Mouse (Mus musculus) intestine, postnatal 0 days (tissue): Measurements from ENCODE around the gene Dnm1. TPM values are rescaled to one million over a fixed set of nuclear protein-coding genes. Genes with fewer than 3 reads are reported as not detected.

Experiments used
- ATAC-seq: fragments of 200-750 bp; cut with Nextera tagmentation; 2 replicates; pipeline ENCODE4 v1.8.0; 2017; ENCODE audit warnings: mild to moderate bottlenecking, moderate TSS enrichment, moderate library complexity
- H3K27ac ChIP-seq: fragments of 300-500 bp; sonication (generic); 2 replicates; pipeline ENCODE4 v1.5.1; 2014; ENCODE audit warnings: mild to moderate bottlenecking, low read depth, low read length, moderate library complexity
- H3K27me3 ChIP-seq: fragments of 300-500 bp; sonication (generic); replicated peaks from 2 replicates; pipeline ENCODE4 v1.6.1; 2014; ENCODE audit warnings: low read length, mixed read lengths; ENCODE audit not compliant: control insufficient read depth, insufficient read depth
- H3K36me3 ChIP-seq: fragments of 300-500 bp; sonication (generic); 2 replicates; pipeline ENCODE4 v1.6.1; 2014; ENCODE audit warnings: mild to moderate bottlenecking, moderate library complexity; ENCODE audit not compliant: control insufficient read depth, insufficient read depth
- H3K4me1 ChIP-seq: fragments of 300-500 bp; sonication (generic); replicated peaks from 2 replicates; pipeline ENCODE4 v1.6.1; 2014; ENCODE audit warnings: antibody characterized with exemption, low read length, mixed read lengths; ENCODE audit not compliant: control insufficient read depth, insufficient read depth
- H3K4me2 ChIP-seq: fragments of 300-500 bp; sonication (generic); replicated peaks from 2 replicates; pipeline ENCODE4 v1.6.1; 2014; ENCODE audit warnings: low read depth, mild to moderate bottlenecking, moderate library complexity
- H3K4me3 ChIP-seq: fragments of 300-500 bp; sonication (generic); 2 replicates; pipeline ENCODE4 v1.5.1; 2014; ENCODE audit warnings: low read depth, low read length
- H3K9ac ChIP-seq: fragments of 300-500 bp; sonication (generic); 2 replicates; pipeline ENCODE4 v1.6.1; 2014; ENCODE audit warnings: mild to moderate bottlenecking, low read depth, low read length
- H3K9me3 ChIP-seq: fragments of 300-500 bp; sonication (generic); 2 replicates; pipeline ENCODE4 v1.6.1; 2016; ENCODE audit warnings: mixed run types; ENCODE audit not compliant: control insufficient read depth
- CTCF ChIP-seq: sonication (generic); IDR thresholded peaks from 2 replicates; pipeline ENCODE4 v1.5.1; 2016; ENCODE audit warnings: low read depth, mild to moderate bottlenecking, control low read depth, antibody characterized with exemption, moderate library complexity
- WGBS: fragments of 180-500 bp; shearing (Covaris S2); extraction: QIAGEN DNeasy Blood & Tissue Kit; methylation state at CpG from one replicate; pipeline ENCODE4 v1.1.7; 2014; 5-methylcytosine and 5-hydroxymethylcytosine counted together
- polyA plus RNA-seq: library from polyadenylated mRNA; unstranded; fragments of >200 nt; fragmentation: Nextera tagmentation; extraction: Ambion mirVana; gene quantifications from 2 replicates; pipeline ENCODE4 v1.2.1, GENCODE M21; 2015

Gene Dnm1
- polyA plus RNA-seq, 1 experiment from 2014 or later = 23.5 TPM

GRCm38 (mm10) chr2:32312318-32312964, 40.7 kb downstream of the Dnm1 start:
- peak; percentile 78 for ATAC-seq
- Histone ChIP-seq H3K4me2 (peak overlapping the region; percentile 92), H3K9ac (peak overlapping the region; percentile 62), H3K4me1 (0 out of 2 replicates have a peak, but pooled peaks cover 4% of the 10 kb centered on the region), H3K4me3 (peak overlapping the region; percentile 46), H3K27me3 (no peaks in the 10 kb centered on the region), H3K9me3 (no peaks in the 10 kb centered on the region), H3K27ac (no peak overlapping the region), H3K36me3 (peaks cover 40% of the 10 kb centered on the region)
- TF ChIP-seq CTCF = no peak; the same call in 1 of the 2 replicates
- 11% methylated on average over 52 of the region's 56 CpGs for WGBS

DNA sequence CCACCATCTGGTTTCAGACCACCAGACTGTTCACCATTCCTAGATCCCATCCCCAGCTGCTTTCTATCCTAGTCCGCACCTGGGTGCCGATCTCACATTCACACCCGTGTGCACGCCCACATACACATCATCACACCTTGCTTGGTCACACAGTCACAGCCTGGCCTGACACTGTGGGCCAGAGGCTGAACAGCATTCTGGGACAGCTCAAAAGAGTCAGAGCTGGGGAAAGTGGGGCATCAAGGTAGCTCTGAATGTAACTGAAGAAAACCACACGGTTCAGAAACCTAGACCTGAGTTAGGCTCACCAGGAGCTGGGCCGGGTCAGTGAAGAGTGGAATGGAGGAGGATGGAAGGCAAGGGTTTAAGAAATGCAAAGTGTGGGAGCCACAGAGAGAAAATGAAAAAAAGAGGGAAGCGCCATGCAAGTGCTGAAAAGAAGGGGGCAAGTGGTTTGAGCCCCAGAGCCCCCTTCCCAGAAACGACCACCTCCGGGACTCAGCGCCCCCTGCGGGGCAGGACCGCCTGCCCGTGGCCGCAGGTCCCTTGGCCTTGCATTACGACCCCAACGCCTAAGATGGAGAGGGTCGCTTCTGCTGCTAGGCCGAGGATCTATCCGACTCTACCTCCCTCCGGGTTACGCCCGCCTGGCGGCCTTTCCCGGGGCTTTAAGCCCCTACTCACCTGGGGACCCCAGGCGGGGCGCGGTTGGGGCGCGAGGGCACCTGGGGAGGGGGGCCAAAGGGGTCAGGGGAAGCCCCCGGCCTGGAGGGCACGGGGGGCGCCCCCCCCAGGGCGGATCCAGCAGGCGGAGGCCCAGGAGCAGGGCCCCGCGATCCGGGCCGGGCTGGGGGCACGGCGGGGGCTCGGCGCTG, 41.5 kb downstream of the Dnm1 start:
- peak; percentile 18; the same call in 1 of the 2 replicates for TF ChIP-seq CTCF
- H3K4me3 ChIP-seq = peak overlapping the region; percentile 46
- H3K9me3 ChIP-seq = no peaks in the 10 kb centered on the region
- WGBS = 20% methylated on average over 38 of the region's 42 CpGs
- ATAC-seq = peak; percentile 0; the same call in 1 of the 2 replicates
- H3K9ac ChIP-seq = peak overlapping the region; percentile 62
- H3K27me3 ChIP-seq = no peaks in the 10 kb centered on the region
- H3K27ac ChIP-seq = no peak overlapping the region
- 0 out of 2 replicates have a peak, but pooled peaks cover 4% of the 10 kb centered on the region for H3K4me1 ChIP-seq
- H3K36me3 ChIP-seq = peaks cover 45% of the 10 kb centered on the region
- peak overlapping the region; percentile 92 for H3K4me2 ChIP-seq

DNA sequence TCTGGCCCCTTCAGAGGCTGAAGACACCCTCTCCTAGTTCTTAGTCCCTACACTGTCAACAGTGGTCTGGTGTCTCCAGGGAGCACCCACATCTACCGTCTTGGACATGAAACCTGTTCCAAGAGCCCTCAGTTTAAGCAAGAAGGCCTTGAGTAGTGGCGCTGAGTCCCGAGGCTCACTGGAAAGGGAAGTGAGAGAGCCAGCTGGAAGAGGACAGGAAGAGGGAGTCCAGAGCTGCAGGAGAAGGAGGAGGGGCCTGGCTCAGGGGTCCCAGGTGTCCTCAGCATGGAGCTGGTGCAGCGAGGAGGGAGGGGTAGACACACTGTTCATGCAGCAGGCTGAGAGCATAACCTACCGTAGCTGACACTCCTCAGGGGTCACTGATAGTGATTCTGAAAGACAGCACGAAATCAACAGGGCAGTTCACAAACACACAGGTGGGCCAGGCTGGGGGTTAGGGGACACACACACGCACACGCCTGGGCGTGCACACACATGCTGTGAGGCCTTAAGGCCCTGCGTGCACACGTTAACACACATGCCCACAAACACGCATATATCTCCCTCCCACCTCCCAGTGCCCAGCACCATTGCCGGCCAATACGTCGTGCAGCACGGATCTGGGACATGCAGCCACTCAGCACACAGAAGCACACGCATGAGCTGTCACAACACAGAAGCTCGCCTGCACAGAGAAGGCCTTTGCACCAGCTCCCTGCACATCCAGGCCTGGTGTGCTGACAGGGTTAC, 42.9 kb downstream of the Dnm1 start:
- 84% methylated on average over 18 of the region's 18 CpGs for WGBS
- 0 out of 2 replicates have a peak, but pooled peaks cover 4% of the 10 kb centered on the region for H3K4me1 ChIP-seq
- no peaks in the 10 kb centered on the region for H3K9me3 ChIP-seq
- H3K9ac ChIP-seq = no peak overlapping the region
- H3K4me3 ChIP-seq = no peak overlapping the region
- no peak for TF ChIP-seq CTCF
- H3K27me3 ChIP-seq = no peaks in the 10 kb centered on the region
- H3K36me3 ChIP-seq = peaks cover 59% of the 10 kb centered on the region
- H3K4me2 ChIP-seq = no peak overlapping the region
- ATAC-seq = no peak
- H3K27ac ChIP-seq = no peak overlapping the region

DNA sequence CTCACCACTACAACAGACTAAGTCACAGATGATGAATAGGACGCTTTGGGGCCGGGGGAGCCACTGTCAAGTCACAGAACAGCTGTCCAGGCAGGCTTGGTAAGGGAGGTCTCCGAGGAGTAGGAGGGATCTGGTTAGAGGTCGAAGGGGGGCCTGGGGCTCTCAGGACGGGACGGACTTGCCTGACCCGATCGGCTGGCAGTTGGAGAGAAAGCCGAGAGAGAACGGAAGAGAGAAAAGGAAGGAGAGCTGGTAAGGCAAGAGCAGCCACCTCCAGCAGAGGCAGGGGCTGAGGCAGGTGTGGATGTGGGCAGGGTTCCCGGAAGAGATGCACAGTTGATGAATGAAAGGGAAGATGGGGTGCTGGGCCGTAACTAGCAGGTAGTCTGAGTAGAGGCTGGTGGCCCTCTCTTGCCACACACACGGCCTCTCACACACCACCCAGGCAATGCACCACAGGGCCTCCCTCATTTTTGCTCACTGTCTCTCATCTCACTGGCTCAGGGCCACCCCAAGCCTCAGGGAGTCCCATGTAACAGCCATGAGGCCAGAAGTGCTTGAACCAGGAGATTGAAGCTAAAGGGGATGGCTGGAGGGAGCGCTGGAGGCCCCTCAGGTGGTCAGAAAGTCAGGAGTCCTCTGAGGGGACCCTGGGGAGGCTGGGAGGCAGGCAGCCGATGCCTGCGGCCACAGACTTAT, 44.1 kb downstream of the Dnm1 start:
- H3K9ac ChIP-seq = no peak overlapping the region
- H3K4me3 ChIP-seq = no peak overlapping the region
- WGBS = 87% methylated on average over 16 of the region's 16 CpGs
- TF ChIP-seq CTCF = no peak
- no peak for ATAC-seq
- H3K4me2 ChIP-seq = no peak overlapping the region
- no peaks in the 10 kb centered on the region for H3K9me3 ChIP-seq
- H3K27ac ChIP-seq = 0 out of 2 replicates have a peak overlapping the region, but pooled peaks have one; percentile 5
- peaks cover 65% of the 10 kb centered on the region for H3K36me3 ChIP-seq
- 0 out of 2 replicates have a peak, but pooled peaks cover 4% of the 10 kb centered on the region for H3K4me1 ChIP-seq
- no peaks in the 10 kb centered on the region for H3K27me3 ChIP-seq

GRCm38 (mm10) chr2:32307941-32308760, 45.0 kb downstream of the Dnm1 start:
- TF ChIP-seq CTCF = peak; percentile 90

More at GRCm38 (mm10) chr2:32307941-32308760, 45.0 kb downstream of the Dnm1 start:
- no peak overlapping the region for H3K4me3 ChIP-seq
- H3K4me2 ChIP-seq = no peak overlapping the region
- H3K36me3 ChIP-seq = peaks cover 74% of the 10 kb centered on the region
- no peaks in the 10 kb centered on the region for H3K9me3 ChIP-seq
- H3K4me1 ChIP-seq = 0 out of 2 replicates have a peak, but pooled peaks cover 4% of the 10 kb centered on the region
- no peak overlapping the region for H3K27ac ChIP-seq
- H3K9ac ChIP-seq = no peak overlapping the region
- no peak for ATAC-seq
- no peaks in the 10 kb centered on the region for H3K27me3 ChIP-seq
- 52% methylated on average over 8 of the region's 8 CpGs for WGBS
